Mouse (Mus musculus) hindbrain, embryonic 11.5 days (tissue): ENCODE results near the gene Dhx33. TPM values are rescaled to one million over a fixed set of nuclear protein-coding genes. Genes with fewer than 3 reads are reported as not detected.

Source experiments
- ATAC-seq: fragments of 200-750 bp; cut with Nextera tagmentation; 2 replicates; pipeline ENCODE4 v1.8.0; 2017; ENCODE audit warnings: mild to moderate bottlenecking, moderate TSS enrichment, moderate library complexity; ENCODE audit not compliant: low FRiP score
- DNase-seq: peaks from one replicate; pipeline ENCODE4 v3.0.0-alpha.2; 2015; ENCODE audit warnings: low spot score
- H3K27ac ChIP-seq: fragments of 300-500 bp; sonication (generic); 2 replicates; pipeline ENCODE4 v1.5.1; 2014; ENCODE audit warnings: mild to moderate bottlenecking, low read depth, low read length
- H3K27me3 ChIP-seq: fragments of 300-500 bp; sonication (generic); 2 replicates; pipeline ENCODE4 v1.6.1; 2014; ENCODE audit warnings: mild to moderate bottlenecking, low read length, moderate library complexity, mixed read lengths; ENCODE audit not compliant: control insufficient read depth, insufficient read depth
- H3K36me3 ChIP-seq: fragments of 300-500 bp; sonication (generic); 2 replicates; pipeline ENCODE4 v1.6.1; 2014; ENCODE audit warnings: mild to moderate bottlenecking, low read length, moderate library complexity, mixed read lengths; ENCODE audit not compliant: control insufficient read depth, insufficient read depth
- H3K4me1 ChIP-seq: fragments of 300-500 bp; sonication (generic); replicated peaks from 2 replicates; pipeline ENCODE4 v1.6.1; 2014; ENCODE audit warnings: low read length, mixed read lengths; ENCODE audit not compliant: control insufficient read depth, insufficient read depth
- H3K4me2 ChIP-seq: fragments of 300-500 bp; sonication (generic); replicated peaks from 2 replicates; pipeline ENCODE4 v1.6.1; 2014; ENCODE audit warnings: mild to moderate bottlenecking, low read depth, low read length
- H3K4me3 ChIP-seq: fragments of 300-500 bp; sonication (generic); 2 replicates; pipeline ENCODE4 v1.5.1; 2014; ENCODE audit warnings: low read depth, low read length
- H3K9ac ChIP-seq: fragments of 300-500 bp; sonication (generic); 2 replicates; pipeline ENCODE4 v1.6.1; 2014; ENCODE audit warnings: low read depth, low read length
- H3K9me3 ChIP-seq: fragments of 300-500 bp; sonication (generic); 2 replicates; pipeline ENCODE4 v1.6.1; 2016; ENCODE audit warnings: low read length; ENCODE audit not compliant: control insufficient read depth
- WGBS: fragments of 180-500 bp; shearing (Covaris S2); extraction: QIAGEN DNeasy Blood & Tissue Kit; methylation state at CpG from one replicate; pipeline ENCODE4 v1.1.7; 2014; 5-methylcytosine and 5-hydroxymethylcytosine counted together
- polyA plus RNA-seq: library from polyadenylated mRNA; unstranded; fragments of >200 nt; fragmentation: Nextera tagmentation; extraction: Ambion mirVana; gene quantifications from 2 replicates; pipeline ENCODE4 v1.2.1, GENCODE M21; 2014

Gene Dhx33
- polyA plus RNA-seq, 1 experiment from 2014 or later = 17.8 TPM

GRCm38 (mm10) chr11:70973947-70974346 lies 30.3 kb downstream of the Dhx33 start:
- no peak for ATAC-seq
- Histone ChIP-seq H3K27me3 (no peaks in the 10 kb centered on the region), H3K27ac (no peak overlapping the region), H3K9ac (no peak overlapping the region), H3K36me3 (no peaks in the 10 kb centered on the region; the same call in 1 of the 2 replicates), H3K4me2 (no peak overlapping the region), H3K4me3 (no peak overlapping the region), H3K4me1 (0 out of 2 replicates have a peak, but pooled peaks cover 2% of the 10 kb centered on the region), H3K9me3 (no peaks in the 10 kb centered on the region)
- 82% methylated on average over 4 of the region's 4 CpGs for WGBS
- peak; percentile 31 for DNase-seq

- Histone ChIP-seq H3K4me3 (no peak overlapping the region), H3K4me2 (no peak overlapping the region), H3K4me1 (peaks cover 2% of the 10 kb centered on the region; the same call in 1 of the 2 replicates), H3K27me3 (no peaks in the 10 kb centered on the region), H3K27ac (no peak overlapping the region), H3K9me3 (no peaks in the 10 kb centered on the region), H3K36me3 (no peaks in the 10 kb centered on the region), H3K9ac (no peak overlapping the region)
- WGBS = 61% methylated on average over 1 of the region's 1 CpGs
- ATAC-seq (no peak), DNase-seq (no peak)
Observed at GRCm38 (mm10) chr11:70972586-70972985, 31.7 kb downstream of the Dhx33 start.

DNA sequence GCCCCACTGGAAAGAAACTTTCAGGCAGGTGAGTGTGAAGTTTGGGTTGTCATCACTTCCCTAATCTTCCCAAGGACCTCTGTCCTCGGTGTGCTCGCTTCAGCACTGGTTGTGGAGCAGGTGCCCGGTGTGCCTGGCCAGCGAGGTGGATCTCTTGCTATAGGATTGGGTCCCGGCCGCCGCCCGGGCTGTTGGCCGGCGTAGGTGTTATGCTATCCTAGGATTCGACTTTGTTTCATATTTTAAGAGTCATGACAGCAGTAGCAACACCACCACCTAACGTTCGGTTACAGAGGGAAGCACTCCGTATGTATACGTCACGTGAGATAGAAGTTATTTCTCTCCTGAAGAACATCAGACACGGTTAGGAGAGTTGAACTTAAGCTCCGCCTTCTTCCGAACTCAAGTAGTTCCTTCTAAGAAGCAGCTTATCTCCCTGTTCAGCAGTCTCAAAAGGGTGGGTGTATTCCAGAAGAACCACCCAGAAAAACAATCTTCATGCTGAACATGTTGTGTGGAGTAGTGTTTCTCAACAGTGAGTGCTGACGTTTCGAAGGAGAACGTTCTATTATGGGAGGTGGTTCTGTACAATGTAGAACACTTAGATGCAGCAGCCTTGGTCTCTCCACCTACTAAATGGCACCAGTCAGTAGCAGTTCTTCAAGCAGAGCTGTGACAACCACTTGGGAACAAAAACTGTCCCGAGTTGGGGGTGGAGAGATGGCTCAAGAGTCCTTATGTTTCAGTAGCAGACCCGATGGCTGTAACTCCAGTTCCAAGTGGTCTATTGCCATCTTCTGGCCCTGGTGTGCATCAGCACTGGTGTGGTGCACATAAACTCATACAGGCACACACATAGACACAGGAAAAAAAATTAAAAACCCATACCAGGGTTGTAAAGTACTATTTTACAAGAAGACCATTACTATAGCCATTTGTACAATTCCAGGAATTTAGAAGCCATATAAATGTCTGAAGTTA lies 33.4 kb downstream of the Dhx33 start:
- Histone ChIP-seq H3K36me3 (no peaks in the 10 kb centered on the region), H3K4me1 (peaks cover 2% of the 10 kb centered on the region; the same call in 1 of the 2 replicates), H3K27ac (peak overlapping the region; percentile 76; the same call in 1 of the 2 replicates), H3K9ac (peak overlapping the region; percentile 55), H3K9me3 (no peaks in the 10 kb centered on the region), H3K4me3 (peak overlapping the region; percentile 96), H3K4me2 (peak overlapping the region; percentile 82), H3K27me3 (no peaks in the 10 kb centered on the region)
- DNase-seq (no peak), ATAC-seq (no peak; the same call in 1 of the 2 replicates)
- WGBS = 20% methylated on average over 24 of the region's 24 CpGs

DNA sequence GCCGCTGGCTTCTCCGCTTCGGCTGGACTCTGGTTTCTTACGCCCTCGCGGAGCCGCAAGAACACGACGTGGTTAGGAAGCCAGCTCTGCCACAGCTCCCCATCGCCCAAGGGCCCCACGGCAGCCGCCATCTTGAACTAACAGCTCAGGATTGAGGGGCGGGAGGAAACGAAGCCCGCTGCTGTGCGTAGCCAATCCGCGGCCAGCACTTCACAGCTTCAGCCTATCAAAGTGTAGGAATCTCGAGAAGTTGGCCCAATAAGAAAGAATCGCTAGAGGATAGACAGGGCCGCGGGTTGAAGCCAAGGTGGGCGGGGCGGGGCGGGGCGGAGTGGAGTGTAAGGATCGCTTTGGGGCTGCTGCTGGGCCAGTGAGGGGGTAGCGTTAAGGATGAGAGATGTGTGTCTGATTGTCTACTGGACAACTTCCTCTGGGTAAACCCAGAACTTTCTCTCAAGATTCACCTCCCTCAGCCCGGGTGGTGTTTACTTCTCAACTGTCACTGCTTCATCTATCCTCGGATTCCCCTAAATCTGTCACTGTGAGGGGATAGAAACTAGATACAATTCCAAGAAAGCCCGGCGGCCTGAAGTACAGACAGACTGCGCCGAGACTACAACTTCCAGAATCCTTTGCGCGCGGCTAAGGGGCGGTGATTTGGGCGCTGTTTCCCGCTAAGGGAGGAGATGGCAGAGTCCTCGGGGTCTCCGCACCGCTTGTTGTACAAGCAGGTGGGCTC lies 34.2 kb downstream of the Dhx33 start, which contains the start of the genes Nup88 and Rpain:
Nup88 (minus strand) TSS at position 153 of the 739 bp plus-strand sequence.
Rpain (plus strand) TSS at position 393 of the 739 bp plus-strand sequence.
- Histone ChIP-seq H3K4me2 (peak within 1 kb of the TSS; percentile 82), H3K4me1 (peaks cover 2% of the 10 kb centered on the region; the same call in 1 of the 2 replicates), H3K9ac (peak within 1 kb of the TSS; percentile 95), H3K27me3 (no peaks in the 10 kb centered on the region), H3K9me3 (no peaks in the 10 kb centered on the region), H3K4me3 (peak within 1 kb of the TSS; percentile 96), H3K27ac (peak within 1 kb of the TSS; percentile 82), H3K36me3 (0 out of 2 replicates have a peak, but pooled peaks cover 2% of the 10 kb centered on the region)
- WGBS = under 1% methylated on average over 43 of the region's 43 CpGs
- ATAC-seq = peak; percentile 98
- DNase-seq = peak; percentile 92

GRCm38 (mm10) chr11:70969271-70969794 lies 34.9 kb downstream of the Dhx33 start:
- under 1% methylated on average over 25 of the region's 25 CpGs for WGBS
- H3K36me3 ChIP-seq = peaks cover 5% of the 10 kb centered on the region; the same call in 1 of the 2 replicates
- H3K9ac ChIP-seq = peak overlapping the region; percentile 95
- ATAC-seq (peak; percentile 38), DNase-seq (no peak)
- H3K4me1 ChIP-seq = peaks cover 2% of the 10 kb centered on the region; the same call in 1 of the 2 replicates
- H3K4me2 ChIP-seq = peak overlapping the region; percentile 65
- H3K27me3 ChIP-seq = no peaks in the 10 kb centered on the region
- no peaks in the 10 kb centered on the region for H3K9me3 ChIP-seq
- peak overlapping the region; percentile 82; the same call in 1 of the 2 replicates for H3K27ac ChIP-seq
- peak overlapping the region; percentile 96 for H3K4me3 ChIP-seq

DNA sequence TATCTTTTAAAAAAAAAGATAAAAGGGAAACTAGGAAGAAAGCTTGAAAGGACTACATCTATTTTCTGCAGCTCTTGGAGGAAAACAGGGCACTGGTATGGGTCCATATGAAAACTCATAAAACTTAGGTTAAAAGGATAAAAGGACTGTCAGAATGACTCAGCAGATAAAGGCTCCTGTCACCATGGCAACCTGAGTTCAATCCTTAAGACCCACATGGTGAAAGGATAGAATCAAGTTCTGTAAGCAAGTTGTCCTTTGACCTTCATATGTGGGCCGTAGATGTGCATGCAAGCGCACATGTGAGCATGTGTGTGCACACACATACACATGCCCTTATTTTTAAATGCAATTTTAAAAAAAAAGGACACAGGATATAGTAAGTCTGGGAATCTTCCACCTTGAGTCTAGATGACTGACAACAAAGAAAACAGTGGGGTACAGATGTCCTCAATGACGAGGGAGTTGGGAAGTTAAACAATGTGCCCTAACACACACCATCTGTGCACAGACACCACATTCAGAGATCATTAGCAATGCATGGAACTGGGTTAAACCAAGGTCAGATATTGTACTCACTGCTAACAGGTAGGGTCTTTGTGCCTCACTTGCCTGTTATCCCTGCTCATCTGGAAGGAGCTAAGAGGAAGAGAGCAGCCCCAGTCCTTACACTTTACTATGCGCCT lies 39.9 kb downstream of the Dhx33 start:
- ATAC-seq (no peak), DNase-seq (no peak)
- Histone ChIP-seq H3K9me3 (no peaks in the 10 kb centered on the region), H3K27ac (no peak overlapping the region), H3K9ac (no peak overlapping the region), H3K4me1 (no peaks in the 10 kb centered on the region; the same call in 1 of the 2 replicates), H3K27me3 (no peaks in the 10 kb centered on the region), H3K4me2 (no peak overlapping the region), H3K36me3 (peaks cover 10% of the 10 kb centered on the region; the same call in 1 of the 2 replicates), H3K4me3 (no peak overlapping the region)
- WGBS = 75% methylated on average over 4 of the region's 4 CpGs

GRCm38 (mm10) chr11:70960786-70961554 lies 43.3 kb downstream of the Dhx33 start:
- ATAC-seq (no peak), DNase-seq (no peak)
- H3K4me1 ChIP-seq = no peaks in the 10 kb centered on the region
- H3K4me3 ChIP-seq = no peak overlapping the region
- no peak overlapping the region for H3K4me2 ChIP-seq
- no peak overlapping the region for H3K27ac ChIP-seq
- H3K27me3 ChIP-seq = no peaks in the 10 kb centered on the region
- H3K36me3 ChIP-seq = peaks cover 21% of the 10 kb centered on the region; the same call in 1 of the 2 replicates
- no peak overlapping the region for H3K9ac ChIP-seq
- no peaks in the 10 kb centered on the region for H3K9me3 ChIP-seq
- WGBS = 91% methylated on average over 5 of the region's 5 CpGs
